Mouse (Mus musculus) heart, embryonic 14.5 days (tissue): ENCODE data around the gene Lmod1. TPM values are rescaled to one million over a fixed set of nuclear protein-coding genes. Genes with fewer than 3 reads are reported as not detected.

ENCODE experiments used
- ATAC-seq: fragments of 200-750 bp; cut with Nextera tagmentation; 2 replicates; pipeline ENCODE4 v1.8.0; 2017; ENCODE audit warnings: low read depth, moderate TSS enrichment; ENCODE audit not compliant: insufficient number of reproducible peaks, insufficient read depth, low FRiP score
- H3K27ac ChIP-seq, 2 experiments: fragments of 200-500 bp in 1 of 2; fragments of 300-500 bp in 1 of 2; sonication (generic) in 1 of 2; replicated peaks in 1 of 2; 2 replicates each; pipeline ENCODE4 v1.5.1; 2012 to 2014; ENCODE audit warnings: low read depth in 2 of 2, low read length in 2 of 2, control low read depth in 1 of 2, mild to moderate bottlenecking in 1 of 2, mixed read lengths in 1 of 2; ENCODE audit not compliant: control insufficient read depth in 1 of 2, insufficient read depth in 1 of 2
- H3K27me3 ChIP-seq: fragments of 300-500 bp; sonication (generic); 2 replicates; pipeline ENCODE4 v1.6.1; 2014; ENCODE audit warnings: mild to moderate bottlenecking, low read length, control low read depth; ENCODE audit not compliant: control insufficient read depth, insufficient read depth
- H3K36me3 ChIP-seq: fragments of 300-500 bp; sonication (generic); 2 replicates; pipeline ENCODE4 v1.6.1; 2014; ENCODE audit warnings: mild to moderate bottlenecking, control low read depth, low read length, mixed read lengths; ENCODE audit not compliant: control insufficient read depth, insufficient read depth
- H3K4me1 ChIP-seq, 2 experiments: fragments of 200-500 bp in 1 of 2; fragments of 300-500 bp in 1 of 2; sonication (generic) in 1 of 2; 2 replicates each; pipeline ENCODE4 v1.6.1; 2012 to 2014; ENCODE audit warnings: low read length in 2 of 2, control low read depth in 1 of 2, mixed read lengths in 1 of 2; ENCODE audit not compliant: control insufficient read depth in 2 of 2, insufficient read depth in 2 of 2
- H3K4me2 ChIP-seq: fragments of 300-500 bp; sonication (generic); 2 replicates; pipeline ENCODE4 v1.6.1; 2014; ENCODE audit warnings: mild to moderate bottlenecking, low read length
- H3K4me3 ChIP-seq, 2 experiments: fragments of 200-500 bp in 1 of 2; fragments of 300-500 bp in 1 of 2; sonication (generic) in 1 of 2; 2 replicates each; pipeline ENCODE4 v1.5.1; 2012 to 2014; ENCODE audit warnings: low read length in 2 of 2, mild to moderate bottlenecking in 2 of 2, control low read depth in 1 of 2, low read depth in 1 of 2, moderate library complexity in 1 of 2; ENCODE audit not compliant: control insufficient read depth in 1 of 2, insufficient read depth in 1 of 2
- H3K9ac ChIP-seq: fragments of 300-500 bp; sonication (generic); 2 replicates; pipeline ENCODE4 v1.6.1; 2014; ENCODE audit warnings: mild to moderate bottlenecking, low read length
- H3K9me3 ChIP-seq: fragments of 300-500 bp; sonication (generic); 2 replicates; pipeline ENCODE4 v1.6.1; 2016; ENCODE audit warnings: low read length, control low read depth; ENCODE audit not compliant: control insufficient read depth
- WGBS: fragments of 180-500 bp; shearing (Covaris S2); extraction: QIAGEN DNeasy Blood & Tissue Kit; methylation state at CpG from one replicate; pipeline ENCODE4 v1.1.7; 2014; 5-methylcytosine and 5-hydroxymethylcytosine counted together
- polyA plus RNA-seq: library from polyadenylated mRNA; unstranded; fragments of >200 nt; fragmentation: Nextera tagmentation; extraction: Ambion mirVana; gene quantifications from 2 replicates; pipeline ENCODE4 v1.2.1, GENCODE M21; 2014

Gene Lmod1
- polyA plus RNA-seq, 1 experiment from 2014 or later = 1.2 TPM

DNA sequence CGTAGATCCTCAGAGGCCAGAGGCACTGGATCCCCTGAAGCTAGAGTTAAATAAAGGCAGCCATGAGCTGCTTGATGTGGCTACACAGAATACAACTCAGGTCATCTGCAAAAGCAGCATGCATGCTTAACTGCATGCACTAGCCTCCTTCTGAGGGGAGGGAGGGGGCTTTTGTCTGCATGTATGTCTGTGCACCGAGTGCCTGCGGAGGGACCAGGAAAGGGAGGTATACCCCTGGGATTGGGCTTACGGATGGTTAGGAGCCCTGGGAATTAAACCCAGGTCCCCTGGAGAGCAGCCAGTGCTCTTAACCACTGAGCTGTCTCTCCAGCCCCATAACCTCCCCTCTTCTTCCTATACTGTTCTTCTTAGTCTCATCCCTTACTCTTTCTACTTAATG lies 87.5 kb downstream of the Lmod1 start:
- Histone ChIP-seq H3K9ac (no peak overlapping the region), H3K4me3 (no peak overlapping the region), H3K27me3 (no peaks in the 10 kb centered on the region), H3K27ac (0 out of 4 replicates have a peak overlapping the region, but pooled peaks of 1 of the 2 experiments have one; percentile 72), H3K36me3 (peaks cover 85% of the 10 kb centered on the region), H3K4me1 (peaks cover 13 to 30% of the 10 kb centered on the region in 2 experiments), H3K9me3 (no peaks in the 10 kb centered on the region), H3K4me2 (no peak overlapping the region)
- WGBS = 64% methylated on average over 4 of the region's 4 CpGs
- no peak for ATAC-seq

DNA sequence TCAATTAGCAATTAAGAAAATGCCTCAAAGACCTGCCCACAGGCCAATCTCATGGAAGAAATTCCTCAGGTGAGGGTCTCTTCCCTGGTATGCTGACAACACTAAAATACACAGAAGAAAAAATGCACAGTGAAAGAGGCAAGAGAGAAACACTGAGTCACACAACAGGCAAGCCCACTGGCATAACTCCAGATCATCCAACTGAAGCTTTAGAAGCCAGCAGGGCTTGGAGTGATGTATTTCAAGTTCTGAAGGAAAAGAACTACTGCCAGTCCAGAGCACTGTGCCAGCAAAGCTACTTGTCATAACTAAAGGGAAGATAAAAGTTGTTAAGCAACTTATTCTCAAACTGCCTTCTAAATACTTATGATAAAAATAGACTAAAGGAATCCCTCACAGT lies 89.4 kb downstream of the Lmod1 start:
- no peak for ATAC-seq
- H3K4me1 ChIP-seq = peaks cover 13 to 30% of the 10 kb centered on the region in 2 experiments
- H3K9me3 ChIP-seq = no peaks in the 10 kb centered on the region
- H3K4me2 ChIP-seq = no peak overlapping the region
- H3K36me3 ChIP-seq = peaks cover 86% of the 10 kb centered on the region
- H3K9ac ChIP-seq = no peak overlapping the region
- H3K27ac ChIP-seq = peak overlapping the region; percentile 26 to 57; a peak in 3 of 4 replicates
- no peaks in the 10 kb centered on the region for H3K27me3 ChIP-seq
- no peak overlapping the region for H3K4me3 ChIP-seq

Other genes starting within 250 kb of the Lmod1 start
- 2.0 and 2.5 TPM in 2 replicates for gene Lgr6, start 219.5 kb upstream of the Lmod1 start, polyA plus RNA-seq
- gene Ptpn7, start 192.1 kb upstream of the Lmod1 start, polyA plus RNA-seq = 0.54 and 0.63 TPM in 2 replicates
- gene Arl8a, start 178.0 kb upstream of the Lmod1 start, polyA plus RNA-seq = 34.3 and 37.2 TPM in 2 replicates
- gene Gpr37l1, start 157.1 kb upstream of the Lmod1 start, polyA plus RNA-seq = not detected in 2 replicates
- gene Elf3, start 66.2 kb upstream of the Lmod1 start, polyA plus RNA-seq = 0.13 and 0.39 TPM in 2 replicates
- 53.4 and 56.2 TPM in 2 replicates for gene Rnpep, start 40.7 kb upstream of the Lmod1 start, polyA plus RNA-seq
- gene Timm17a, start 11.0 kb upstream of the Lmod1 start, polyA plus RNA-seq = 369 and 374 TPM in 2 replicates
- gene Shisa4, start 50.4 kb downstream of the Lmod1 start, polyA plus RNA-seq = 16.7 and 22.5 TPM in 2 replicates
- 80.6 and 82.1 TPM in 2 replicates for gene Ipo9, start 105.7 kb downstream of the Lmod1 start, polyA plus RNA-seq